Mouse (Mus musculus) fat pad, adult 2 months (tissue): Measurements from ENCODE around the gene Polg2.
"Not testable (repeated sequence)": the region's sequence is repeated elsewhere in the genome, so short reads cannot be mapped to it uniquely, and the experiment has no call there.

Experiments used
- DNase-seq: peaks from one replicate; pipeline ENCODE4 v3.0.0-alpha.2; 2011; ENCODE audit warnings: low read depth, low spot score; ENCODE audit errors: extremely low read depth

The Polg2 gene

GRCm38 (mm10) chr11:106793846-106794245 lies 14.5 kb upstream of the Polg2 start:
- DNase-seq, result no peak

GRCm38 (mm10) chr11:106789649-106790048 lies 10.3 kb upstream of the Polg2 start:
- no peak for DNase-seq

GRCm38 (mm10) chr11:106788775-106789459 lies 9.6 kb upstream of the Polg2 start, which contains the start of the genes Ddx5 and Cep95:
TSS of gene Ddx5 (minus strand) at chr11:106789185.
TSS of gene Cep95 (plus strand) at chr11:106789252.
- DNase-seq, result peak; percentile 83

- DNase-seq, result no peak
These were observed 8.9 kb upstream of the Polg2 start for GRCm38 (mm10) chr11:106788026-106788774.

GRCm38 (mm10) chr11:106787131-106788025 lies 8.0 kb upstream of the Polg2 start:
- no peak for DNase-seq

GRCm38 (mm10) chr11:106785043-106785442 lies 5.7 kb upstream of the Polg2 start:
- DNase-seq, result no peak

GRCm38 (mm10) chr11:106784476-106784875 lies 5.1 kb upstream of the Polg2 start:
- DNase-seq, result no peak

- DNase-seq, result no peak
These were observed 3.8 kb upstream of the Polg2 start for GRCm38 (mm10) chr11:106782841-106783764.

GRCm38 (mm10) chr11:106782271-106782670 lies 2.9 kb upstream of the Polg2 start:
- DNase-seq, result not testable (repeated sequence)

GRCm38 (mm10) chr11:106780590-106781220 lies 1.4 kb upstream of the Polg2 start:
- DNase-seq, result no peak

- DNase-seq, result no peak
These were observed 720 bp upstream of the Polg2 start for GRCm38 (mm10) chr11:106780089-106780425.

GRCm38 (mm10) chr11:106778589-106779387 lies 549 bp downstream of the Polg2 start:
- DNase-seq, result no peak

- DNase-seq, result no peak
These were observed 1.2 kb downstream of the Polg2 start for GRCm38 (mm10) chr11:106778132-106778531.

- no peak for DNase-seq
These were observed 1.9 kb downstream of the Polg2 start for GRCm38 (mm10) chr11:106777395-106777794.

GRCm38 (mm10) chr11:106776960-106777359 lies 2.4 kb downstream of the Polg2 start:
- no peak for DNase-seq

GRCm38 (mm10) chr11:106773061-106773460 lies 6.3 kb downstream of the Polg2 start:
- no peak for DNase-seq

GRCm38 (mm10) chr11:106770195-106770974 lies 9.0 kb downstream of the Polg2 start:
- no peak for DNase-seq

- DNase-seq, result no peak
These were observed 11.8 kb downstream of the Polg2 start for GRCm38 (mm10) chr11:106767516-106767915.
